Mouse (Mus musculus) C2C12 (cell line): ENCODE results near the gene Kctd2. TPM values are rescaled to one million over a fixed set of nuclear protein-coding genes. Genes with fewer than 3 reads are reported as not detected.

Source experiments
- H3K27me3 ChIP-seq: one replicate; pipeline ENCODE4 v1.6.1; 2011; ENCODE audit not compliant: control insufficient read depth, insufficient read depth, insufficient read length
- H3K36me3 ChIP-seq: one replicate; pipeline ENCODE4 v1.6.1; 2011; ENCODE audit not compliant: control insufficient read depth, insufficient read depth
- H3K4me3 ChIP-seq: one replicate; pipeline ENCODE4 v1.5.1; 2011; ENCODE audit warnings: mild to moderate bottlenecking, control low read depth; ENCODE audit not compliant: poor library complexity, insufficient read depth, severe bottlenecking
- H3K79me2 ChIP-seq: one replicate; pipeline ENCODE4 v1.6.1; 2011; ENCODE audit not compliant: control insufficient read depth, insufficient read depth
- H3K79me3 ChIP-seq: one replicate; pipeline ENCODE4 v1.6.1; 2011; ENCODE audit warnings: low read depth, control low read depth
- H3ac ChIP-seq: one replicate; pipeline ENCODE3; 2011; ENCODE audit warnings: low read depth; ENCODE audit not compliant: control insufficient read depth, insufficient read length
- CEBPB ChIP-seq: IDR thresholded peaks from one replicate; pipeline ENCODE4 v1.6.1; 2011; ENCODE audit warnings: low read depth, mild to moderate bottlenecking, control low read depth, moderate library complexity
- CTCF ChIP-seq: IDR thresholded peaks from one replicate; pipeline ENCODE4 v1.5.1; 2011; ENCODE audit not compliant: control insufficient read depth, insufficient read depth, insufficient read length
- FOSL1 ChIP-seq: IDR thresholded peaks from one replicate; pipeline ENCODE4 v1.8.0; 2011; ENCODE audit warnings: mild to moderate bottlenecking, low read length; ENCODE audit not compliant: poor library complexity, insufficient read depth, severe bottlenecking
- MAX ChIP-seq: IDR thresholded peaks from one replicate; pipeline ENCODE4 v1.6.1; 2011; ENCODE audit warnings: mild to moderate bottlenecking, control low read depth
- MYOD1 ChIP-seq: IDR thresholded peaks from one replicate; pipeline ENCODE4 v1.6.1; 2011; ENCODE audit warnings: low read depth; ENCODE audit not compliant: control insufficient read depth, insufficient read length
- MYOG ChIP-seq: IDR thresholded peaks from one replicate; pipeline ENCODE4 v1.6.1; 2011; ENCODE audit not compliant: control insufficient read depth, insufficient read length; ENCODE audit errors: extremely low read depth
- USF1 ChIP-seq: IDR thresholded peaks from one replicate; pipeline ENCODE4 v1.6.1; 2011; ENCODE audit warnings: low read depth, mild to moderate bottlenecking, control low read depth, moderate library complexity
- polyA plus RNA-seq: library from polyadenylated mRNA; unstranded; fragments of >200 nt; fragmentation: generic; extraction: Trizol; gene quantifications from one replicate; pipeline ENCODE4 v1.2.1, GENCODE M21; 2012; ENCODE audit warnings: missing spikeins

The Kctd2 gene
- polyA plus RNA-seq, 1 experiment: 26.7 TPM

DNA sequence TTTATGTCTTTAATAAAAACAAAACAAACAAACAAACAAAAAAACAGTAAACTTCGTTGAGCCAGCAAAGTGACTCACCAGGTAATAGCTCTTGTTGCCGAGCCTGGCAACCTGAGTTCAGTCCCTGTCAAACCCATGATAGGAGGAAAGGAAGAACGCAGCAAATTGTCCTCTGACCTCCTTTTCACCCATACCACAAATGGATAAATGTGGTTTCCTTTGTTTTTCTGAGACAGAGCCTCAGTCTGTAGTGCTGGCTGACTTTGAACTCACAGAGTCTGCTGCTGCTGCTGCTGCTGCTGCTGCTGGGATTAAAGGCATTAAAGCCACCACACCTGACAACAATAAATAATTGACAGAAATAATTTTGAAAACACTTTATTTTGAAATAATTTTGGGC is 3.2 kb downstream of the Kctd2 start:
- no peak overlapping the region for H3ac ChIP-seq
- no peak for TF ChIP-seq CEBPB
- TF ChIP-seq MYOD1: no peak
- TF ChIP-seq USF1: no peak
- TF ChIP-seq CTCF: no peak
- no peak for TF ChIP-seq MAX
- no peak for TF ChIP-seq FOSL1
- TF ChIP-seq MYOG: no peak
- peaks cover 17% of the 10 kb centered on the region for H3K79me3 ChIP-seq
- H3K36me3 ChIP-seq: peaks cover 35% of the 10 kb centered on the region
- no peak overlapping the region for H3K4me3 ChIP-seq
- H3K79me2 ChIP-seq: peaks cover 37% of the 10 kb centered on the region
- no peaks in the 10 kb centered on the region for H3K27me3 ChIP-seq

DNA sequence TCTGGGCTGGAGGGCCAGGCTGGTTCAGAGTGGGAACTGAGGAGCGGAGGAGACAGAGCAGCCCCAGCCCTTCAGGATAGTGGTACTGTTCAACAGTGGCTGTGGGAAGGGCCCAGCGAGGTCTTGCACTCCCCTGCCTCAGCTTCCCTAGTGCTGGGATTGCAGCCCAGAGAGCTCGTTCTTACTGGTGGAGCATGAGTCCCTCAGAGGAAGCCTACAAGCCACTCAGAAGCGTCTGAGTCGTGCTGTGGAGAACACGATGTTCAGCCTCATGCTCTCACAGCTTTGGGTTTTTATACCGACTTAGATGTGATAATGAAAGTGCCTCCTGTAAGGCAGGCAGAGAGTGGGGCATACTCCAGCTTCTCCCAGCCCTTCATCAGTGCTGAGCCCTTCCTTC is 4.7 kb downstream of the Kctd2 start:
- no peaks in the 10 kb centered on the region for H3K27me3 ChIP-seq
- TF ChIP-seq MYOD1 (no peak), FOSL1 (no peak), CTCF (no peak), MAX (no peak), CEBPB (no peak), MYOG (no peak), USF1 (no peak)
- no peak overlapping the region for H3K4me3 ChIP-seq
- H3K36me3 ChIP-seq: peaks cover 41% of the 10 kb centered on the region
- peaks cover 22% of the 10 kb centered on the region for H3K79me2 ChIP-seq
- no peak overlapping the region for H3ac ChIP-seq
- peaks cover 3% of the 10 kb centered on the region for H3K79me3 ChIP-seq

DNA sequence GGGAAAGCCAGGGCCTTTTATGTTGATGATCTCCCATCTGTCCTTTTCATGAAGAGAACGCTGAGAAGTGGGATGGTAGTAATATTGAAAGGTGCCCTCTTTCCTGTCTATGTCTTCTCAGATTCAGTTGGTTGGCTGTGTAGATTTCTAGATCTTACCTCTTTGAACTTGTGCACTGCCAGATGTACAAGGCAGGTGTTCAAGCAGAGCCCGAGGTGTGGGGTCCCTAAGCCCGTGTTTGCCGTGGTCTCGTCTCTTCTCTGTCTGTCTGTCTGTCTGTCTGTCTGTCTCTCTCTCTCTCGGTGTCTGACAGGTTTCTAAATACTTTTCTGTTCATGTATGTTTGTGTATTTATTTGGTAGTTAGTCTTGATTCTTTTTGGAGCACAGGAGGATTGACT is 5.7 kb downstream of the Kctd2 start:
- peaks cover 15% of the 10 kb centered on the region for H3K79me2 ChIP-seq
- peaks cover 51% of the 10 kb centered on the region for H3K36me3 ChIP-seq
- H3ac ChIP-seq: no peak overlapping the region
- no peaks in the 10 kb centered on the region for H3K27me3 ChIP-seq
- H3K79me3 ChIP-seq: peaks cover 3% of the 10 kb centered on the region
- H3K4me3 ChIP-seq: no peak overlapping the region
- TF ChIP-seq FOSL1 (no peak), USF1 (no peak), CEBPB (no peak), MAX (no peak), MYOG (no peak), CTCF (no peak), MYOD1 (no peak)

DNA sequence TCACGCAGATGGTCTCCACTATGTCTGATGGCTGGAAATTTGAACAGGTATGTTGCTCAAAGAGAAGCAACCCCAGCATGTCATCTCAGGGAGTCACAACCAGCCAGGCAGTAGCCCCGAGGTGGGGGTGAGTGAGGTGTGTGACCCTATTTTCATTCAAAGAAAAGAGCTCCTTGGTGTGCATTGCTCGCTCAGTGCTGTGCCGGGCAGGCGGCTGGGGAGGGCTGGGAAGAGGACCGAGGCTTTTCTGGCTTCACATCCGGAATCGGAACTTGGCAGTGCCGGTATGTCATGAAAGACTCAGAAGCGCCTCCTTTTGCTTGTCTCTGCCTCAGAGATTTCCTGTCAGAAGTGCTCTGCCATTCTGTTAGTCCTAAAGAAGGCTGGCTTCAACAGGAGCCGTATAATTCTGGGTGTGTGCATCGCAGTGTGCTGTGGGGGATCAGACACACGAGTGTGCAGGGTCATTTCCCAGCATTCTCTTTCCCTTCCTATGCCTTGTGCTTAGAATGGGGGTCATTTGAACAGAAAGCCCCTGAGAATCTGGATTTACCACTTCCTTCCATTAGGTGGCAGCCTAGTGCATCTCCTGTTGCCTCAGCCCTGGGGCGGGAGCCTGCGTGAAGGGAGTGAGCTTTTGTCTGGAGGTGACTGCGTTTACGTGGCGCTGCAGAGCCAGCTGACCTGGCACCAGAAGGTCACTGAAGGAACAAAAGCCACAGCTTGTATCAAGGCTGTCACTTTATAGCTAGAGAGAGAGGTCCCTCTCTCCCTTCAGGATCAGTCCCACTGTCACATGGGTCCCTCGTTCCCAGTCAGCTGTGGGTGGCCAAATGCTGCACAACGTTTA is 7.8 kb downstream of the Kctd2 start:
- H3K27me3 ChIP-seq: no peaks in the 10 kb centered on the region
- H3K36me3 ChIP-seq: peaks cover 54% of the 10 kb centered on the region
- H3ac ChIP-seq: no peak overlapping the region
- TF ChIP-seq MAX: peak; percentile 16
- no peak for TF ChIP-seq USF1
- TF ChIP-seq MYOG: no peak
- no peak for TF ChIP-seq MYOD1
- TF ChIP-seq FOSL1: no peak
- no peak for TF ChIP-seq CEBPB
- TF ChIP-seq CTCF: peak; percentile 37
- no peak overlapping the region for H3K4me3 ChIP-seq
- no peaks in the 10 kb centered on the region for H3K79me2 ChIP-seq
- no peaks in the 10 kb centered on the region for H3K79me3 ChIP-seq

DNA sequence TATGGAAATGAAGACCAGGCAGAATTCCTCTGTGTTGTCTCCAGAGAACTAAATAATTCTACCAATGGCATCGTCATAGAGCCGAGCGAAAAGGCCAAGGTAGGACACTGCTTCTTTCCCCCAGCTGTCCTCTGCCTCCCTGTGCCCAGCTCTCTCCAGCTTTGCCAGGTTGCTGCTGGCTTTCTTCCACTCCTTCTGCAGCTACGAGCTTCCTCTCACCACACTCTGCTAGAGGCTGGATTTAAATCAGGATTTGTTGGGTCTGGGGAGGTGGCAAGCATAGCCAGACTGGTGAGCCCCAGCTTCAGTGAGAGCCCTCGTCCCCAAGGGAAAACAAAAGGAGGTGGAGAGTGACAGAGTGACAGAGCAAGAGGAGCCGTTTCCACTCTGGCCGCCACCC is 9.4 kb downstream of the Kctd2 start:
- TF ChIP-seq MAX: no peak
- TF ChIP-seq USF1: no peak
- TF ChIP-seq FOSL1: no peak
- Histone ChIP-seq H3K79me3 (no peaks in the 10 kb centered on the region), H3K27me3 (no peaks in the 10 kb centered on the region), H3K4me3 (no peak overlapping the region), H3K36me3 (peaks cover 46% of the 10 kb centered on the region), H3ac (no peak overlapping the region), H3K79me2 (no peaks in the 10 kb centered on the region)

DNA sequence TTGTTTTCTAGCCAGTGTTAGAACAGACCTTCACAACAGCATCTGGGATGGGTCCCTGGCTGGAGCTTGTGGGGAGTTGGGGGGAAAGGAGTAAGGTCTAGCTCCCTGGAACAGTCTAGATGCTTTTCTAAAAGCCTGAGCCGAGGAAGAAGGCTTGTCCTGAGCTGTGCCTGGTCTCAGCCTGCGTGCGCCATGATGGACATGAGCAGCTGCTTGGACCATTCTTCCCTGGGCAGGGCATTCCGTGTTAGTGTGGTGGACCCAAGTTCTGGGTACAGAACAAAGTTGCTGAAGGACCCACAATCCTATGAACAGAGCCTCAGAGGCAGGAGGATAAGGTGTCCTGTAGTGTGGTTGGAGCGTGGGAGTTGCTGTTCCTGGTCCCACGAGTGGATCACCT is 10.6 kb downstream of the Kctd2 start:
- Histone ChIP-seq H3K36me3 (peaks cover 44% of the 10 kb centered on the region), H3K79me3 (no peaks in the 10 kb centered on the region), H3K79me2 (no peaks in the 10 kb centered on the region), H3ac (no peak overlapping the region), H3K4me3 (no peak overlapping the region), H3K27me3 (no peaks in the 10 kb centered on the region)
- TF ChIP-seq MYOD1 (peak; percentile 51), CEBPB (no peak), CTCF (no peak)
